Mouse (Mus musculus): Measurements from ENCODE around the gene G6pc.
"Not testable (repeated sequence)": the region's sequence is repeated elsewhere in the genome, so short reads cannot be mapped to it uniquely, and the experiment has no call there.

GRCm38 (mm10) chr11:101330961-101331360 is 36.4 kb upstream of the G6pc start:
- TF ChIP-seq POLR2A (IDR thresholded peaks at IDR 0.05; ENCODE audit: insufficient read depth, low read depth, low read length); CTCF (IDR thresholded peaks at IDR 0.05): not testable (repeated sequence)

Data from heart, adult 2 months (tissue).